Mouse (Mus musculus) midbrain, embryonic 11.5 days (tissue): ENCODE measurements at regions not wholly inside any gene's neighbourhood (a gene's known extent, or its start where the extent isn't known, plus 50 kb on each side); places are given as distances from the start of the nearest gene placed in this dataset.

ENCODE experiments used
- ATAC-seq: fragments of 200-750 bp; cut with Nextera tagmentation; 2 replicates; pipeline ENCODE4 v1.8.0; 2017; ENCODE audit warnings: moderate TSS enrichment, moderate library complexity; ENCODE audit not compliant: low FRiP score
- DNase-seq: peaks from one replicate; pipeline ENCODE4 v3.0.0; 2015; ENCODE audit warnings: low spot score; ENCODE audit errors: missing footprints
- H3K27ac ChIP-seq: fragments of 300-500 bp; sonication (generic); 2 replicates; pipeline ENCODE4 v1.5.1; 2014; ENCODE audit warnings: low read depth, low read length
- H3K27me3 ChIP-seq: fragments of 300-500 bp; sonication (generic); 2 replicates; pipeline ENCODE4 v1.6.1; 2014; ENCODE audit warnings: mild to moderate bottlenecking, low read length, moderate library complexity, mixed read lengths; ENCODE audit not compliant: control insufficient read depth, insufficient read depth
- H3K36me3 ChIP-seq: fragments of 300-500 bp; sonication (generic); 2 replicates; pipeline ENCODE4 v1.6.1; 2014; ENCODE audit warnings: mild to moderate bottlenecking, low read length, moderate library complexity, mixed read lengths; ENCODE audit not compliant: control insufficient read depth, insufficient read depth
- H3K4me1 ChIP-seq: fragments of 300-500 bp; sonication (generic); 2 replicates; pipeline ENCODE4 v1.6.1; 2014; ENCODE audit warnings: low read length; ENCODE audit not compliant: control insufficient read depth, insufficient read depth
- H3K4me2 ChIP-seq: fragments of 300-500 bp; sonication (generic); 2 replicates; pipeline ENCODE4 v1.6.1; 2014; ENCODE audit warnings: mild to moderate bottlenecking, moderate library complexity
- H3K4me3 ChIP-seq: fragments of 300-500 bp; sonication (generic); 2 replicates; pipeline ENCODE4 v1.5.1; 2014; ENCODE audit warnings: low read depth, low read length
- H3K9ac ChIP-seq: fragments of 300-500 bp; sonication (generic); 2 replicates; pipeline ENCODE4 v1.6.1; 2014; ENCODE audit warnings: low read length
- H3K9me3 ChIP-seq: fragments of 300-500 bp; sonication (generic); 2 replicates; pipeline ENCODE4 v1.6.1; 2016; ENCODE audit warnings: low read length; ENCODE audit not compliant: control insufficient read depth
- WGBS: fragments of 180-500 bp; shearing (Covaris S2); extraction: QIAGEN DNeasy Blood & Tissue Kit; methylation state at CpG from one replicate; pipeline ENCODE4 v1.1.7; 2014; 5-methylcytosine and 5-hydroxymethylcytosine counted together

- Histone ChIP-seq H3K4me2 (no peak overlapping the region), H3K27me3 (no peaks in the 10 kb centered on the region), H3K4me3 (no peak overlapping the region), H3K9me3 (no peaks in the 10 kb centered on the region), H3K4me1 (no peaks in the 10 kb centered on the region), H3K27ac (no peak overlapping the region), H3K36me3 (no peaks in the 10 kb centered on the region), H3K9ac (no peak overlapping the region)
- ATAC-seq (no peak), DNase-seq (peak; percentile 14)
Observed at GRCm38 (mm10) chr2:63434327-63434726, 250.2 kb upstream of the Kcnh7 start.

DNA sequence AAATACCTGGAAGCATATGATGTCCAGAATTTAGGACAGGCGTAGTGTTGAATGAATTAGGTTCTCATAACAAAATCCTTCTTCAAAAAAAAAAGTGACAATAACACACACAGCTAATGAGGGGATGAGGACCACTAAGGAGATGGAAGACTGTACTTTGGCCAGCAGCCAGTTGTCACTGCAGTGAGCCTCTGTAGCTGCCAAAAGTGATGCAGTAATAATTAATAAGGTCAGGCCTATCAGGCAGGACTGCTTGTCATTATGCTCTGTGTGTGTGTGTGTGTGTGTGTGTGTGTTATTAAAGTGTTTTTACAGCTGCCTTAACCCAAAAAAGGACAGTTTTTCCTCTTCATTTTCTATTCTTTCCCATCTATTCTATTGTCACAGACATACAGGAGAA, 221.3 kb upstream of the Kcnh7 start:
- H3K4me2 ChIP-seq: no peak overlapping the region
- no peak overlapping the region for H3K9ac ChIP-seq
- ATAC-seq (no peak), DNase-seq (no peak)
- no peak overlapping the region for H3K4me3 ChIP-seq
- WGBS: 82% methylated on average over 1 of the region's 1 CpGs
- H3K36me3 ChIP-seq: no peaks in the 10 kb centered on the region
- H3K27ac ChIP-seq: no peak overlapping the region
- H3K27me3 ChIP-seq: no peaks in the 10 kb centered on the region
- H3K4me1 ChIP-seq: no peaks in the 10 kb centered on the region
- H3K9me3 ChIP-seq: no peaks in the 10 kb centered on the region
